Mouse (Mus musculus) small intestine, adult 2 months (tissue): Measurements from ENCODE around the gene Arhgap42.

Experiments used
- CTCF ChIP-seq: fragments of 200-500 bp; IDR thresholded peaks from 2 replicates; pipeline ENCODE4 v1.5.1; 2012; ENCODE audit warnings: low read depth, mild to moderate bottlenecking, control low read depth, inconsistent platforms, low read length, moderate library complexity, mixed read lengths; ENCODE audit not compliant: insufficient replicate concordance, insufficient read length; ENCODE audit errors: extremely low read depth
- POLR2A ChIP-seq: fragments of 200-500 bp; IDR thresholded peaks from 2 replicates; pipeline ENCODE4 v1.6.1; 2012; ENCODE audit warnings: low read depth, mild to moderate bottlenecking, control low read depth, inconsistent platforms, low read length, moderate library complexity

DNA sequence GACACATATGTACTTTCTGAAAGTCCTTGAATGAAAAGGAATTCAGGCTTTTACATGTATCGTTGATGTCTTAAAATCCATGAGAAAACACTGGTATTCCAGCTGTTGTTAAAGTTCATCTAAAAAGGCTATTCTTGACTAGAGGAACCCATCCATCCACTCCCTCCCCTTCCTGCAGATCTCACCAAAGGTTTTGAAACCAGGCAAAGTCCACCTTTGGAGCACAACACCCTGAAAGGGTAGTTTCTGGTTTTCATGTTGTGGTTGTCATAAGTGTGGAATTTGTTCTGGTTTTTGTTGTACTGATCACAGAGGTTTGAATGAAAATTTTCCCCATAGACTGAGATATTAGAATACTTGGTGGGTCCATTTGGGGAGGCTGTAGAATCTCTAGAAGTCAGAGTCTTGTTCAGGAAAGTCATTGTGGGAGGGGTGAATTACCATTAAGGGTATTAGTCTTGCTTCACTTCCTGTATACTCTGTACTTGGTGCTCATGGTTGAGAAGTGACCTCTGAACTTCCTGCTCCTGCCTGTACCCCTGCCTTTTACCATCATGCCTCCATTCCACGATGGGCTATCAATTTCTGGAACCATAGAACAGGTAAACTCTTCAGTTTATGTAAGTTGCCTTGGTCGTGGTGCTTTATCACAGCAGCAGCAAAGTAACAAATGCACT is 27.4 kb downstream of the Arhgap42 start:
- TF ChIP-seq CTCF: no peak
- TF ChIP-seq POLR2A: no peak
